Mouse (Mus musculus) limb, embryonic 13.5 days (tissue): ENCODE data around the gene Qsox1. TPM values are rescaled to one million over a fixed set of nuclear protein-coding genes. Genes with fewer than 3 reads are reported as not detected.

ENCODE experiments used
- ATAC-seq: fragments of 200-750 bp; cut with Nextera tagmentation; 2 replicates; pipeline ENCODE4 v1.8.0; 2017; ENCODE audit warnings: low read depth, moderate number of reproducible peaks, moderate TSS enrichment; ENCODE audit not compliant: low FRiP score
- H3K27ac ChIP-seq: fragments of 300-500 bp; sonication (generic); 2 replicates; pipeline ENCODE4 v1.5.1; 2015; ENCODE audit warnings: inconsistent platforms, mild to moderate bottlenecking, moderate library complexity
- H3K27me3 ChIP-seq: fragments of 300-500 bp; sonication (generic); 2 replicates; pipeline ENCODE4 v1.6.1; 2015; ENCODE audit warnings: mild to moderate bottlenecking, inconsistent platforms
- H3K36me3 ChIP-seq: fragments of 300-500 bp; sonication (generic); 2 replicates; pipeline ENCODE4 v1.6.1; 2015; ENCODE audit warnings: inconsistent platforms, mild to moderate bottlenecking, moderate library complexity
- H3K4me1 ChIP-seq: fragments of 300-500 bp; sonication (generic); 2 replicates; pipeline ENCODE4 v1.6.1; 2015; ENCODE audit warnings: inconsistent platforms
- H3K4me2 ChIP-seq: fragments of 300-500 bp; sonication (generic); replicated peaks from 2 replicates; pipeline ENCODE4 v1.6.1; 2015; ENCODE audit warnings: inconsistent platforms, mild to moderate bottlenecking, moderate library complexity
- H3K4me3 ChIP-seq: fragments of 300-500 bp; sonication (generic); 2 replicates; pipeline ENCODE4 v1.5.1; 2015; ENCODE audit warnings: moderate library complexity, mild to moderate bottlenecking, inconsistent platforms
- H3K9ac ChIP-seq: fragments of 300-500 bp; sonication (generic); 2 replicates; pipeline ENCODE4 v1.6.1; 2015; ENCODE audit warnings: mild to moderate bottlenecking, inconsistent platforms
- H3K9me3 ChIP-seq: fragments of 300-500 bp; sonication (generic); 2 replicates; pipeline ENCODE4 v1.6.1; 2016; ENCODE audit warnings: inconsistent platforms
- WGBS: fragments of 180-500 bp; shearing (Covaris S2); methylation state at CpG from one replicate; pipeline ENCODE4 v1.1.7; 2015; 5-methylcytosine and 5-hydroxymethylcytosine counted together
- polyA plus RNA-seq: library from polyadenylated mRNA; unstranded; fragments of >200 nt; fragmentation: Nextera tagmentation; extraction: Ambion mirVana; gene quantifications from 2 replicates; pipeline ENCODE4 v1.2.1, GENCODE M21; 2015

Gene Qsox1
- polyA plus RNA-seq, 1 experiment from 2014 or later: 37.3 TPM

- Histone ChIP-seq H3K27ac (no peak overlapping the region), H3K36me3 (no peaks in the 10 kb centered on the region), H3K9me3 (no peaks in the 10 kb centered on the region), H3K4me2 (no peak overlapping the region), H3K4me1 (no peaks in the 10 kb centered on the region), H3K27me3 (peaks cover 19% of the 10 kb centered on the region), H3K4me3 (no peak overlapping the region), H3K9ac (no peak overlapping the region)
- WGBS: 81% methylated on average over 7 of the region's 7 CpGs
- ATAC-seq: no peak
These were observed 55.1 kb downstream of the Qsox1 start for GRCm38 (mm10) chr1:155757621-155758020.

GRCm38 (mm10) chr1:155753411-155753810, 59.3 kb downstream of the Qsox1 start:
- Histone ChIP-seq H3K9ac (no peak overlapping the region), H3K4me1 (no peaks in the 10 kb centered on the region), H3K36me3 (no peaks in the 10 kb centered on the region), H3K4me2 (no peak overlapping the region), H3K4me3 (no peak overlapping the region), H3K9me3 (no peaks in the 10 kb centered on the region), H3K27me3 (peaks cover 61% of the 10 kb centered on the region), H3K27ac (no peak overlapping the region)
- ATAC-seq: no peak
- 76% methylated on average over 9 of the region's 9 CpGs for WGBS

- WGBS: 56% methylated on average over 6 of the region's 6 CpGs
- no peaks in the 10 kb centered on the region for H3K36me3 ChIP-seq
- no peak within 1 kb of the TSS for H3K4me2 ChIP-seq
- H3K9ac ChIP-seq: no peak within 1 kb of the TSS
- H3K4me3 ChIP-seq: no peak within 1 kb of the TSS
- no peaks in the 10 kb centered on the region for H3K4me1 ChIP-seq
- no peak within 1 kb of the TSS for H3K27ac ChIP-seq
- ATAC-seq: no peak
- no peaks in the 10 kb centered on the region for H3K9me3 ChIP-seq
- H3K27me3 ChIP-seq: peaks cover 79% of the 10 kb centered on the region
These were observed 61.0 kb downstream of the Qsox1 start, which contains the start of gene Lhx4 for GRCm38 (mm10) chr1:155751484-155752255. TSS of gene Lhx4 (minus strand) at chr1:155751684.

DNA sequence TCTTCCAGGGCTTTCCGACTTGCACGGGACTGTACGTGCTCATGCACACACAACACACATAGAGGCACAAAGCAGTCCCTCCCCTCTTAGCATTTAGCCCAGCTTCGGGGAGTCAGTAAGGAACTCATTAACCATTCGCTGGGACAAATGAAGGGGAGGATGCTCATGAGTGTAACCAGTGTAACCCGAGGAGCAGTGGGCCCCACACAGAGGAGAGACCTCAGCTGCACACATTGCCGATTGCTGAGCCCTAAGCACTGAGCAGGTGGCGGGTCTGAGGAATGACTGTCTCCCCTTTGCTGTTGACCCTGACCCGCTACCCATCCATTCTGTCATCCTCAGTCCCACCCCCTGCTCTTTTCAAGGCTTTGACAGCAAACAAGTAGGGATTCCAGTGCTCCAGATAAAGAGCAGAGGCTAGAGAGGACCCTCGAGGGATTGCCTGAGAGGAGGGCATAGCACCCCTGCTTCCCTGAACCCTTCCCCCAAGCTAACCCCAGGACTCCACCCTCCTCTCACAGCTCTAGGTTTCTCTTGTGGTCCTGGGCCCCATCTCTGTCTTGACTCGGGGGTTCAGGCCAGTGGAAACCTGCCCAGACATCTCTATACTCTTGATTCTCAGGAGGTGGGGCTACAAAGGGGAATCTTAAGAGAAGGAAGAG, 62.0 kb downstream of the Qsox1 start:
- H3K9ac ChIP-seq: no peak overlapping the region
- H3K4me2 ChIP-seq: no peak overlapping the region
- no peaks in the 10 kb centered on the region for H3K36me3 ChIP-seq
- H3K9me3 ChIP-seq: no peaks in the 10 kb centered on the region
- H3K27me3 ChIP-seq: peaks cover 89% of the 10 kb centered on the region
- no peak overlapping the region for H3K27ac ChIP-seq
- H3K4me1 ChIP-seq: no peaks in the 10 kb centered on the region
- ATAC-seq: 0 out of 2 replicates have a peak, but pooled peaks have one; percentile 32
- H3K4me3 ChIP-seq: no peak overlapping the region
- WGBS: 13% methylated on average over 11 of the region's 11 CpGs

- Histone ChIP-seq H3K9me3 (no peaks in the 10 kb centered on the region), H3K27me3 (peaks cover 94% of the 10 kb centered on the region), H3K4me3 (no peak overlapping the region), H3K4me2 (no peak overlapping the region), H3K27ac (no peak overlapping the region), H3K36me3 (no peaks in the 10 kb centered on the region), H3K4me1 (peaks cover 3% of the 10 kb centered on the region), H3K9ac (no peak overlapping the region)
- WGBS: 72% methylated on average over 5 of the region's 5 CpGs
- no peak for ATAC-seq
These were observed 64.8 kb downstream of the Qsox1 start for GRCm38 (mm10) chr1:155747911-155748310.

- peaks cover 94% of the 10 kb centered on the region for H3K27me3 ChIP-seq
- no peaks in the 10 kb centered on the region for H3K9me3 ChIP-seq
- H3K36me3 ChIP-seq: no peaks in the 10 kb centered on the region
- no peak overlapping the region for H3K9ac ChIP-seq
- peaks cover 12% of the 10 kb centered on the region for H3K4me1 ChIP-seq
- H3K27ac ChIP-seq: no peak overlapping the region
- WGBS: 9% methylated on average over 8 of the region's 8 CpGs
- ATAC-seq: no peak
- no peak overlapping the region for H3K4me3 ChIP-seq
- no peak overlapping the region for H3K4me2 ChIP-seq
These were observed 65.7 kb downstream of the Qsox1 start for GRCm38 (mm10) chr1:155747011-155747410.

- Histone ChIP-seq H3K9me3 (no peaks in the 10 kb centered on the region), H3K9ac (peak overlapping the region; percentile 58), H3K36me3 (no peaks in the 10 kb centered on the region), H3K4me2 (peak overlapping the region; percentile 89), H3K27me3 (peaks cover 94% of the 10 kb centered on the region), H3K4me1 (peaks cover 32% of the 10 kb centered on the region), H3K4me3 (peak overlapping the region; percentile 52), H3K27ac (no peak overlapping the region)
- under 1% methylated on average over 81 of the region's 81 CpGs for WGBS
- ATAC-seq: peak; percentile 57
These were observed 70.0 kb downstream of the Qsox1 start for GRCm38 (mm10) chr1:155742411-155743363.

GRCm38 (mm10) chr1:155741988-155742387, 70.7 kb downstream of the Qsox1 start:
- ATAC-seq: peak; percentile 59
- no peak overlapping the region for H3K27ac ChIP-seq
- H3K36me3 ChIP-seq: no peaks in the 10 kb centered on the region
- 1% methylated on average over 22 of the region's 26 CpGs for WGBS
- peak overlapping the region; percentile 58 for H3K9ac ChIP-seq
- peaks cover 32% of the 10 kb centered on the region for H3K4me1 ChIP-seq
- H3K9me3 ChIP-seq: no peaks in the 10 kb centered on the region
- peak overlapping the region; percentile 89 for H3K4me2 ChIP-seq
- peaks cover 94% of the 10 kb centered on the region for H3K27me3 ChIP-seq
- peak overlapping the region; percentile 52 for H3K4me3 ChIP-seq

GRCm38 (mm10) chr1:155741378-155741945, 71.2 kb downstream of the Qsox1 start:
- H3K36me3 ChIP-seq: no peaks in the 10 kb centered on the region
- peak; percentile 1; the same call in 1 of the 2 replicates for ATAC-seq
- H3K4me2 ChIP-seq: peak overlapping the region; percentile 89
- WGBS: under 1% methylated on average over 34 of the region's 34 CpGs
- no peaks in the 10 kb centered on the region for H3K9me3 ChIP-seq
- peaks cover 32% of the 10 kb centered on the region for H3K4me1 ChIP-seq
- peaks cover 94% of the 10 kb centered on the region for H3K27me3 ChIP-seq
- no peak overlapping the region for H3K27ac ChIP-seq
- H3K4me3 ChIP-seq: peak overlapping the region; percentile 52
- H3K9ac ChIP-seq: peak overlapping the region; percentile 58; the same call in 1 of the 2 replicates

- ATAC-seq: no peak; the same call in 1 of the 2 replicates
- Histone ChIP-seq H3K27ac (no peak overlapping the region), H3K4me3 (peak overlapping the region; percentile 52), H3K9ac (peak overlapping the region; percentile 31; the same call in 1 of the 2 replicates), H3K4me1 (peaks cover 32% of the 10 kb centered on the region), H3K36me3 (no peaks in the 10 kb centered on the region), H3K4me2 (peak overlapping the region; percentile 89), H3K27me3 (peaks cover 94% of the 10 kb centered on the region), H3K9me3 (no peaks in the 10 kb centered on the region)
- under 1% methylated on average over 44 of the region's 44 CpGs for WGBS
These were observed 71.9 kb downstream of the Qsox1 start for GRCm38 (mm10) chr1:155740622-155741377.
